Mouse (Mus musculus) lung, embryonic 14.5 days (tissue): ENCODE data around the gene Gemin7. TPM values are rescaled to one million over a fixed set of nuclear protein-coding genes. Genes with fewer than 3 reads are reported as not detected.

Experiments
- ATAC-seq: fragments of 200-750 bp; cut with Nextera tagmentation; 2 replicates; pipeline ENCODE4 v1.8.0; 2017; ENCODE audit warnings: mild to moderate bottlenecking, moderate TSS enrichment, moderate library complexity; ENCODE audit not compliant: insufficient read depth
- DNase-seq: peaks from one replicate; pipeline ENCODE4 v3.0.0-alpha.2; 2015
- H3K27ac ChIP-seq: fragments of 300-500 bp; sonication (generic); 2 replicates; pipeline ENCODE4 v1.5.1; 2014; ENCODE audit warnings: low read depth, mild to moderate bottlenecking, moderate library complexity
- H3K27me3 ChIP-seq: fragments of 300-500 bp; sonication (generic); 2 replicates; pipeline ENCODE4 v1.6.1; 2014; ENCODE audit warnings: low read length, control low read depth; ENCODE audit not compliant: insufficient read depth
- H3K36me3 ChIP-seq: fragments of 300-500 bp; sonication (generic); 2 replicates; pipeline ENCODE4 v1.6.1; 2014; ENCODE audit warnings: control low read depth; ENCODE audit not compliant: insufficient read depth
- H3K4me1 ChIP-seq: fragments of 300-500 bp; sonication (generic); 2 replicates; pipeline ENCODE4 v1.6.1; 2014; ENCODE audit warnings: antibody characterized with exemption, control low read depth; ENCODE audit not compliant: insufficient read depth
- H3K4me2 ChIP-seq: fragments of 300-500 bp; sonication (generic); 2 replicates; pipeline ENCODE4 v1.6.1; 2014; ENCODE audit warnings: mild to moderate bottlenecking
- H3K4me3 ChIP-seq: fragments of 300-500 bp; sonication (generic); 2 replicates; pipeline ENCODE4 v1.5.1; 2014; ENCODE audit warnings: low read depth, low read length
- H3K9ac ChIP-seq: fragments of 300-500 bp; sonication (generic); 2 replicates; pipeline ENCODE4 v1.6.1; 2014
- H3K9me3 ChIP-seq: fragments of 300-500 bp; sonication (generic); 2 replicates; pipeline ENCODE4 v1.6.1; 2016; ENCODE audit warnings: low read depth, low read length, control low read depth
- CTCF ChIP-seq: IDR thresholded peaks from 2 replicates; pipeline ENCODE4 v1.5.1; 2016; ENCODE audit warnings: antibody characterized with exemption, low read depth
- WGBS: fragments of 180-500 bp; shearing (Covaris S2); extraction: QIAGEN DNeasy Blood & Tissue Kit; methylation state at CpG from one replicate; pipeline ENCODE4 v1.1.7; 2014; 5-methylcytosine and 5-hydroxymethylcytosine counted together
- polyA plus RNA-seq: library from polyadenylated mRNA; unstranded; fragments of >200 nt; fragmentation: Nextera tagmentation; extraction: Ambion mirVana; gene quantifications from 2 replicates; pipeline ENCODE4 v1.2.1, GENCODE M21; 2014

Gemin7 gene
- polyA plus RNA-seq, 1 experiment from 2014 or later = 183 TPM

GRCm38 (mm10) chr7:19564455-19564854 lies 12.9 kb downstream of the Gemin7 start:
- H3K4me3 ChIP-seq = no peak overlapping the region; the same call in 1 of the 2 replicates
- H3K27ac ChIP-seq = no peak overlapping the region
- TF ChIP-seq CTCF = peak; percentile 25; the same call in 1 of the 2 replicates
- WGBS = 92% methylated on average over 4 of the region's 4 CpGs
- no peaks in the 10 kb centered on the region for H3K27me3 ChIP-seq
- ATAC-seq = no peak
- H3K9me3 ChIP-seq = no peaks in the 10 kb centered on the region; the same call in 1 of the 2 replicates
- no peak for DNase-seq
- H3K4me1 ChIP-seq = peaks cover 5% of the 10 kb centered on the region; the same call in 1 of the 2 replicates
- no peak overlapping the region for H3K9ac ChIP-seq
- H3K4me2 ChIP-seq = no peak overlapping the region
- peaks cover 36% of the 10 kb centered on the region for H3K36me3 ChIP-seq

GRCm38 (mm10) chr7:19563884-19564283 lies 13.5 kb downstream of the Gemin7 start:
- no peak overlapping the region; the same call in 1 of the 2 replicates for H3K4me2 ChIP-seq

GRCm38 (mm10) chr7:19562643-19563410 lies 14.6 kb downstream of the Gemin7 start, which contains the start of gene Ppp1r37:
Gene Ppp1r37 (minus strand): TSS chr7:19563076.
- no peaks in the 10 kb centered on the region; the same call in 1 of the 2 replicates for H3K9me3 ChIP-seq
- ATAC-seq (no peak), DNase-seq (peak; percentile 58)
- H3K4me2 ChIP-seq = peak within 1 kb of the TSS; percentile 99
- peak within 1 kb of the TSS; percentile 92 for H3K27ac ChIP-seq
- H3K4me3 ChIP-seq = peak within 1 kb of the TSS; percentile 88
- no peak for TF ChIP-seq CTCF
- peak within 1 kb of the TSS; percentile 95 for H3K9ac ChIP-seq
- WGBS = 2% methylated on average over 19 of the region's 19 CpGs
- peaks cover 29% of the 10 kb centered on the region for H3K36me3 ChIP-seq
- H3K27me3 ChIP-seq = no peaks in the 10 kb centered on the region
- peaks cover 5% of the 10 kb centered on the region; the same call in 1 of the 2 replicates for H3K4me1 ChIP-seq

More at GRCm38 (mm10) chr7:19563884-19564283, 13.5 kb downstream of the Gemin7 start:
- DNase-seq (no peak), ATAC-seq (no peak)
- Histone ChIP-seq H3K9me3 (no peaks in the 10 kb centered on the region; the same call in 1 of the 2 replicates), H3K27me3 (no peaks in the 10 kb centered on the region), H3K4me3 (no peak overlapping the region), H3K9ac (no peak overlapping the region), H3K27ac (no peak overlapping the region), H3K36me3 (peaks cover 30% of the 10 kb centered on the region), H3K4me1 (peaks cover 5% of the 10 kb centered on the region; the same call in 1 of the 2 replicates)
- WGBS = 73% methylated on average over 3 of the region's 3 CpGs
- TF ChIP-seq CTCF = no peak

GRCm38 (mm10) chr7:19561765-19562642 lies 15.4 kb downstream of the Gemin7 start:
- Histone ChIP-seq H3K27me3 (no peaks in the 10 kb centered on the region), H3K36me3 (peaks cover 24% of the 10 kb centered on the region), H3K4me1 (peaks cover 5% of the 10 kb centered on the region; the same call in 1 of the 2 replicates), H3K4me3 (peak overlapping the region; percentile 88), H3K4me2 (peak overlapping the region; percentile 99), H3K27ac (peak overlapping the region; percentile 92), H3K9ac (peak overlapping the region; percentile 95), H3K9me3 (no peaks in the 10 kb centered on the region; the same call in 1 of the 2 replicates)
- DNase-seq = peak; percentile 97
- no peak for TF ChIP-seq CTCF
- under 1% methylated on average over 102 of the region's 102 CpGs for WGBS
- ATAC-seq = peak; percentile 88

DNA sequence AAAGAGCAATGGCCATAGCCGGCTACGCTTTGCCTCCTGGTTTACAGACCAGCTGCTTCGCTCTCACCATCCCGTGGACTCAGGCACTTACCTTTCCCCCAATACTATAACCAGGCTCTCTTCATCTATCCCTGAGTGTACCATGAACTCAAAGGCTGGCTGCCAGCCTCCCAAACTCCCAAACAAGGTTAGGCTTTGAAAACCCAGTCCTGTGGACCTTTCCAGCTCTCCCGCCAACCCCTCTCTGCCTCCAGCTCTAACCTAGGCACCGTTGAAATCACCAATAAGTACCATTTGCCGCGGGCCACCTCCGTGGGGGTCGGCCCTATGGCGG lies 16.0 kb downstream of the Gemin7 start:
- Histone ChIP-seq H3K4me2 (peak overlapping the region; percentile 99), H3K27me3 (no peaks in the 10 kb centered on the region), H3K4me3 (peak overlapping the region; percentile 88), H3K9ac (peak overlapping the region; percentile 95), H3K27ac (peak overlapping the region; percentile 92), H3K9me3 (no peaks in the 10 kb centered on the region; the same call in 1 of the 2 replicates), H3K36me3 (peaks cover 24% of the 10 kb centered on the region), H3K4me1 (peaks cover 5% of the 10 kb centered on the region; the same call in 1 of the 2 replicates)
- 1% methylated on average over 11 of the region's 11 CpGs for WGBS
- ATAC-seq (no peak), DNase-seq (no peak)
- no peak for TF ChIP-seq CTCF

DNA sequence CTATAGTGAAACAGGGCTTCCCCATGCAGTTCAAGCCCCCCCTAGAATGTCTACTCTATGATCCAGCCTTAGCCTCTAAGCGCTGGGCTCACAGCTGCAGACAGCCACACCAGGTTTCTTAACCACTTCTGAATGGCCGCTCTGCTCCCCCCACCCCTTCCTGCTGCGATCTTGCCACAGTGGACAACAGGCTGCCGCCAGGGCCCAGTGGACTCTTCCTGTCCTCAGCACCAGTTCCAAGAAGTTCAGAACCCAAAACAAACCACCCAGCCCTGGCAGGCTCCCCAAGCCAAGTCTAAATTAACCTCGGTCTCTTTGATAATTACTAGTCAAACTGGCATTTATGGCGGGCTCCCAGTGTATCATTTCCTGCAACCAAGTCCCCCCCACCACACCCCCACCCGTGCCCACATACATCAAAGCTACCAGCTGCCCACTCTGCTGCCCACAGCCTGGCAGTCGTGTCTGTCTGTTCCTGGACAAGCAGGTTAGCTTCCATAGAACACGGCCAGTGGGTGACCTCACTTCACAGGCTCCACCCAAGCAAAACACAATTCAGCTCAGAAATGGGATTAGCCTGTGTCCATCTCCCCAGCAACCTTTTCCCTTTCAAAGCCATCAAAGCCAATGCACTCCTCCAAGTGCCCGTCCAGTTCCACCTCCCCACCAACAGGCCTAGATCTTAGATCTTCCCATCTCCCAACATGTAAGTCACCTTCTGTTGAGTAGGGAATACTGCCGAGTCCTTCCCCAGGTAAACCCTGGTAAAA lies 16.7 kb downstream of the Gemin7 start:
- ATAC-seq = no peak
- Histone ChIP-seq H3K4me1 (peaks cover 5% of the 10 kb centered on the region; the same call in 1 of the 2 replicates), H3K9me3 (no peaks in the 10 kb centered on the region; the same call in 1 of the 2 replicates), H3K36me3 (peaks cover 25% of the 10 kb centered on the region), H3K27me3 (no peaks in the 10 kb centered on the region), H3K27ac (peak overlapping the region; percentile 92; the same call in 1 of the 2 replicates), H3K4me3 (peak overlapping the region; percentile 88), H3K9ac (peak overlapping the region; percentile 95), H3K4me2 (peak overlapping the region; percentile 99)
- WGBS = 16% methylated on average over 11 of the region's 11 CpGs
- DNase-seq = no peak
- no peak for TF ChIP-seq CTCF
